Mouse (Mus musculus) c-Kit-negative CD71-positive TER-119-positive erythroid progenitor cells, embryonic 14.5 days (primary cell): ENCODE data around the gene Cox6b2.

Experiments used
- DNase-seq: peaks from one replicate; pipeline ENCODE4 v3.0.0-alpha.2; 2013; ENCODE audit warnings: low read depth, low spot score

Cox6b2 gene

GRCm38 (mm10) chr7:4764946-4765710, 12.2 kb upstream of the Cox6b2 start:
- DNase-seq: no peak

- no peak for DNase-seq
Observed at GRCm38 (mm10) chr7:4759670-4760069, 6.8 kb upstream of the Cox6b2 start.

- peak; percentile 74 for DNase-seq
Observed at GRCm38 (mm10) chr7:4751971-4752820, 698 bp downstream of the Cox6b2 start.

GRCm38 (mm10) chr7:4749169-4749568, 3.7 kb downstream of the Cox6b2 start:
- DNase-seq: no peak

- no peak for DNase-seq
Observed at GRCm38 (mm10) chr7:4748321-4748720, 4.6 kb downstream of the Cox6b2 start.

- no peak for DNase-seq
Observed at GRCm38 (mm10) chr7:4747156-4747899, 5.6 kb downstream of the Cox6b2 start.

- DNase-seq: no peak
Observed at GRCm38 (mm10) chr7:4746326-4746980, 6.4 kb downstream of the Cox6b2 start.

GRCm38 (mm10) chr7:4744886-4745285, 8.0 kb downstream of the Cox6b2 start:
- DNase-seq: no peak

GRCm38 (mm10) chr7:4743354-4743753, 9.5 kb downstream of the Cox6b2 start:
- peak; percentile 73 for DNase-seq

- DNase-seq: no peak
Observed at GRCm38 (mm10) chr7:4742482-4742819, 10.4 kb downstream of the Cox6b2 start.

- no peak for DNase-seq
Observed at GRCm38 (mm10) chr7:4741672-4742481, 11.0 kb downstream of the Cox6b2 start.

- peak; percentile 72 for DNase-seq
Observed at GRCm38 (mm10) chr7:4741151-4741550, 11.7 kb downstream of the Cox6b2 start.

GRCm38 (mm10) chr7:4740309-4740727, 12.6 kb downstream of the Cox6b2 start:
- DNase-seq: no peak

GRCm38 (mm10) chr7:4739544-4740275, 13.2 kb downstream of the Cox6b2 start, which contains the start of gene Kmt5c:
Kmt5c (plus strand) TSS chr7:4740115.
- DNase-seq: peak; percentile 96

- DNase-seq: no peak
Observed at GRCm38 (mm10) chr7:4739041-4739543, 13.8 kb downstream of the Cox6b2 start.

GRCm38 (mm10) chr7:4732968-4733392, 19.9 kb downstream of the Cox6b2 start:
- no peak for DNase-seq

- DNase-seq: no peak
Observed at GRCm38 (mm10) chr7:4731090-4731489, 21.8 kb downstream of the Cox6b2 start.

- no peak for DNase-seq
Observed at GRCm38 (mm10) chr7:4725169-4725568, 27.7 kb downstream of the Cox6b2 start, which contains the start of gene Tmem150b. Tmem150b (minus strand) TSS chr7:4725249.

GRCm38 (mm10) chr7:4724359-4724758, 28.5 kb downstream of the Cox6b2 start:
- DNase-seq: no peak

- DNase-seq: no peak
Observed at GRCm38 (mm10) chr7:4723508-4723907, 29.4 kb downstream of the Cox6b2 start.
